Mouse (Mus musculus): Measurements from ENCODE around the gene 1810043G02Rik.
"Not testable (repeated sequence)": the region's sequence is repeated elsewhere in the genome, so short reads cannot be mapped to it uniquely, and the experiment has no call there.

1810043G02Rik gene

GRCm38 (mm10) chr10:78004479-78005100 lies 26.3 kb downstream of the 1810043G02Rik start:
- no peak for DNase-seq (ENCODE audit: extremely low read depth, insufficient read length, low spot score)

- DNase-seq (ENCODE audit: extremely low read depth, insufficient read length, low spot score), result no peak
These were observed 27.6 kb downstream of the 1810043G02Rik start for GRCm38 (mm10) chr10:78005791-78006438.

GRCm38 (mm10) chr10:78007203-78007602 lies 28.9 kb downstream of the 1810043G02Rik start:
- no peak for DNase-seq (ENCODE audit: extremely low read depth, insufficient read length, low spot score)

GRCm38 (mm10) chr10:78008169-78008568 lies 29.8 kb downstream of the 1810043G02Rik start:
- no peak for DNase-seq (ENCODE audit: extremely low read depth, insufficient read length, low spot score)

- DNase-seq (ENCODE audit: extremely low read depth, insufficient read length, low spot score), result peak; percentile 98
These were observed 31.0 kb downstream of the 1810043G02Rik start for GRCm38 (mm10) chr10:78009184-78009944.

GRCm38 (mm10) chr10:78009945-78010293 lies 31.6 kb downstream of the 1810043G02Rik start, which contains the start of gene Pfkl:
TSS of gene Pfkl (minus strand) at chr10:78010083.
- DNase-seq (ENCODE audit: extremely low read depth, insufficient read length, low spot score), result no peak

GRCm38 (mm10) chr10:78010335-78010734 lies 32.0 kb downstream of the 1810043G02Rik start:
- DNase-seq (ENCODE audit: extremely low read depth, insufficient read length, low spot score), result no peak

- DNase-seq (ENCODE audit: extremely low read depth, insufficient read length, low spot score), result not testable (repeated sequence)
These were observed 32.8 kb downstream of the 1810043G02Rik start for GRCm38 (mm10) chr10:78011116-78011515.

GRCm38 (mm10) chr10:78012661-78013495 lies 34.6 kb downstream of the 1810043G02Rik start:
- DNase-seq (ENCODE audit: extremely low read depth, insufficient read length, low spot score), result peak; percentile 34

GRCm38 (mm10) chr10:78015489-78015888 lies 37.2 kb downstream of the 1810043G02Rik start:
- DNase-seq (ENCODE audit: extremely low read depth, insufficient read length, low spot score), result no peak

GRCm38 (mm10) chr10:78016366-78016765 lies 38.0 kb downstream of the 1810043G02Rik start:
- DNase-seq (ENCODE audit: extremely low read depth, insufficient read length, low spot score), result no peak

- DNase-seq (ENCODE audit: extremely low read depth, insufficient read length, low spot score), result peak; percentile 67
These were observed 40.5 kb downstream of the 1810043G02Rik start for GRCm38 (mm10) chr10:78018797-78019203.

- no peak for DNase-seq (ENCODE audit: extremely low read depth, insufficient read length, low spot score)
These were observed 41.0 kb downstream of the 1810043G02Rik start for GRCm38 (mm10) chr10:78019291-78019690.

GRCm38 (mm10) chr10:78019984-78020383 lies 41.7 kb downstream of the 1810043G02Rik start:
- DNase-seq (ENCODE audit: extremely low read depth, insufficient read length, low spot score), result not testable (repeated sequence)

- not testable (repeated sequence) for DNase-seq (ENCODE audit: extremely low read depth, insufficient read length, low spot score)
These were observed 47.1 kb downstream of the 1810043G02Rik start for GRCm38 (mm10) chr10:78025453-78025852.

- DNase-seq (ENCODE audit: extremely low read depth, insufficient read length, low spot score), result peak; percentile 37
These were observed 49.8 kb downstream of the 1810043G02Rik start for GRCm38 (mm10) chr10:78028129-78028528.

GRCm38 (mm10) chr10:78029080-78029479 lies 50.8 kb downstream of the 1810043G02Rik start:
- DNase-seq (ENCODE audit: extremely low read depth, insufficient read length, low spot score), result no peak

GRCm38 (mm10) chr10:78031987-78032386 lies 53.7 kb downstream of the 1810043G02Rik start:
- DNase-seq (ENCODE audit: extremely low read depth, insufficient read length, low spot score), result no peak

Measured in 3134 (cell line).